Mouse (Mus musculus) small intestine, adult 2 months (tissue): ENCODE data around the gene Gnat2.

Source experiments
- CTCF ChIP-seq: fragments of 200-500 bp; IDR thresholded peaks from 2 replicates; pipeline ENCODE4 v1.5.1; 2012; ENCODE audit warnings: low read depth, mild to moderate bottlenecking, control low read depth, inconsistent platforms, low read length, moderate library complexity, mixed read lengths; ENCODE audit not compliant: insufficient replicate concordance, insufficient read length; ENCODE audit errors: extremely low read depth
- POLR2A ChIP-seq: fragments of 200-500 bp; IDR thresholded peaks from 2 replicates; pipeline ENCODE4 v1.6.1; 2012; ENCODE audit warnings: low read depth, mild to moderate bottlenecking, control low read depth, inconsistent platforms, low read length, moderate library complexity

- no peak for TF ChIP-seq CTCF
- TF ChIP-seq POLR2A, result no peak
Measured at GRCm38 (mm10) chr3:108105281-108105680, 12.7 kb downstream of the Gnat2 start.
